Mouse (Mus musculus) common myeloid progenitor, adult 5-6 weeks (primary cell): ENCODE data around the gene Gm13287. TPM values are rescaled to one million over a fixed set of nuclear protein-coding genes. Genes with fewer than 3 reads are reported as not detected.
A peak's percentile ranks its signal among the peaks of the same experiment; 100 is the strongest.
"Not testable (repeated sequence)": the region's sequence is repeated elsewhere in the genome, so short reads cannot be mapped to it uniquely, and the experiment has no call there.

Source experiments
- ATAC-seq: replicated peaks from 2 replicates; pipeline ENCODE4 v1.8.0; 2016; ENCODE audit warnings: low read depth, mild to moderate bottlenecking, moderate TSS enrichment, inconsistent platforms; ENCODE audit not compliant: poor library complexity, severe bottlenecking
- total RNA-seq: library from RNA; stranded (forward); fragments of 200-1000, 187-1606 nt; gene quantifications from 2 replicates; pipeline ENCODE4 v1.2.3, GENCODE M21; 2017

Gm13287 gene
- total RNA-seq, 1 experiment from 2014 or later = not detected

GRCm38 (mm10) chr4:88793936-88794675, 8.9 kb upstream of the Gm13287 start, which contains the start of gene Gm13275:
Gene Gm13275 (plus strand): TSS chr4:88794487.
- ATAC-seq = not testable (repeated sequence)

- ATAC-seq = not testable (repeated sequence)
Observed at GRCm38 (mm10) chr4:88797097-88797496, 6.0 kb upstream of the Gm13287 start, which contains the start of gene Gm13279. Gene Gm13279 (plus strand): TSS chr4:88797397.

DNA sequence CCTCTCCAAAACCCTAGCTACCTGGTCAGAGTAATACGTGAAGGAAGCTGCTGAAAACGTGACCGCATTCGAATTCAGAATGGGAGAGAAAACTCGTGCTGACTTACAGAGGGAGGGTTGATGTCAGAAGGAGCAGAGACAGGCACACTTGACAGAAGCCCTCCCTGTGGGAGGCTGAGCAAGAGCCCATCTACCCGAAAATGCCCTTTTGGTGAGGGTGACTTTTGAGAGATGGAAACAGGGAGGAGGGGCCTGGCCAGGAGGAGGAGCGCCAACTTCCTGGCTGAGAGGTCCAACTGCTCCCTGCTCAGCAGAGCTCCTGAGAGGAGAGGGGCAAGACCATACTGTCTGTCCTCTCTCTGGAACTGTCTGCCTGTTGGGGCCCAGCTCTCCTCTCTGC, 3.7 kb upstream of the Gm13287 start, which contains the start of gene Gm13285:
TSS of gene Gm13285 (plus strand) at position 301 of the 400 bp plus-strand sequence.
- not testable (repeated sequence) for ATAC-seq

DNA sequence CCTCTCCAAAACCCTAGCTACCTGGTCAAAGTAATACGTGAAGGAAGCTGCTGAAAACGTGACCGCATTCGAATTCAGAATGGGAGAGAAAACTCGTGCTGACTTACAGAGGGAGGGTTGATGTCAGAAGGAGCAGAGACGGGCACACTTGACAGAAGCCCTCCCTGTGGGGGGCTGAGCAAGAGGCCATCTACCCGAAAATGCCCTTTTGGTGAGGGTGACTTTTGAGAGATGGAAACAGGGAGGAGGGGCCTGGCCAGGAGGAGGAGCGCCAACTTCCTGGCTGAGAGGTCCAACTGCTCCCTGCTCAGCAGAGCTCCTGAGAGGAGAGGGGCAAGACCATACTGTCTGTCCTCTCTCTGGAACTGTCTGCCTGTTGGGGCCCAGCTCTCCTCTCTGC, 2.2 kb downstream of the Gm13287 start, which contains the start of gene Gm13288:
TSS of gene Gm13288 (plus strand) at position 301 of the 400 bp plus-strand sequence.
- not testable (repeated sequence) for ATAC-seq

- not testable (repeated sequence) for ATAC-seq
Observed at GRCm38 (mm10) chr4:88805761-88806160, 2.7 kb downstream of the Gm13287 start.

DNA sequence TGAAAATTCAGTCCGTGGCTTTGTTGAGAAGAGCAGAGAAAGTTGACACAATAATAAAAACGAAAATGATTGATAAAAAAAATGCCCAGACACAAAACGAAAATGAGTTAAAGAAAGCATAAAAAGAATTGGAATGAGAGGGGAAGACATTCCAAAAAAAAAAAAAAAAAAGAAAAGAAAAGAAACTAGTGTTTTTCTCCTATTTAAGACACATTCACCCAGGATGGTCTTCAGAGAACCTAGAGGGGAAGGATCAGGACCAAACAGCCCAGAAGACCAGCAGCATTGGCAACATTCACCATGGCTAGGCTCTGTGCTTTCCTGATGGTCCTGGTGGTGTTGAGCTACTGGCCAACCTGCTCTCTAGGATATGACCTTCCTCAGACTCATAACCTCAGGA, 12.9 kb downstream of the Gm13287 start, which contains the start of gene Ifna7:
TSS of gene Ifna7 (plus strand) at position 301 of the 400 bp plus-strand sequence.
- no peak for ATAC-seq

DNA sequence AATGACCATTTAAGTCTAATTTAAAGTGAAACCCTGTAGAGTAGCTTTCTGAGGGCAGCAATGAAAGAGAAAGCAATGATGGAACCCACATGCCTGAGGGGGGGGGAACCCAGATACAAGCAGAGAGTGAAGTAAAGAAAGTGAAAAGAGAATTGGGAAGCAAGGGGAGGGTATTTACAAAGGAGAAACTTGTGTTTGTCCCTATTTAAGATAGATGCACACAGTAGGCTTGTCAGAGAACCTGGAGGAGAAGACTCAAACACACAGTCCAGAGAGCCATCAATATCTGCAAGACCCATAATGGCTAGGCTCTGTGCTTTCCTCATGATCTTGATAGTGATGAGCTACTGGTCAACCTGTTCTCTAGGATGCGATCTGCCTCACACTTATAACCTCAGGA, 16.6 kb downstream of the Gm13287 start, which contains the start of gene Ifna11:
TSS of gene Ifna11 (plus strand) at position 301 of the 400 bp plus-strand sequence.
- no peak for ATAC-seq

DNA sequence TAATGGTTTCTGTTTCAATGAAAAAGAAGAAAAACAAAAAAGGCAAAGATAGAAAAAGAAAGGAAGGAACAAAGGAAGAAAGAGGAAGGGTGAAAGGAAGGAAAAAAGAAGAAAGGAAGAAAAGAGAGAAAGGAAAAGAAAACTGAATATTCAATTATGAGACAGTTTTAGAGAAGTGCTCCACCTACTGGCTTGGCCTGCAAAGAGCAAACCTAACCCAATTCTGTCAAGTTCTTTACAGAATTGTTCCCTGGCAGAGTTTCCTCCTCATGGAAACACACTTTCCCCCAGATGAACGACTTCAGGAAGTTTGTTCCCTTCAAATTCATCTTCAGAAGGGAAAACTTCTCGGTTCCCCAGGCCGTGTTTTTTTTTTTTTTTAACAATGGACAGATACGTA, 19.9 kb downstream of the Gm13287 start:
- no peak for ATAC-seq

DNA sequence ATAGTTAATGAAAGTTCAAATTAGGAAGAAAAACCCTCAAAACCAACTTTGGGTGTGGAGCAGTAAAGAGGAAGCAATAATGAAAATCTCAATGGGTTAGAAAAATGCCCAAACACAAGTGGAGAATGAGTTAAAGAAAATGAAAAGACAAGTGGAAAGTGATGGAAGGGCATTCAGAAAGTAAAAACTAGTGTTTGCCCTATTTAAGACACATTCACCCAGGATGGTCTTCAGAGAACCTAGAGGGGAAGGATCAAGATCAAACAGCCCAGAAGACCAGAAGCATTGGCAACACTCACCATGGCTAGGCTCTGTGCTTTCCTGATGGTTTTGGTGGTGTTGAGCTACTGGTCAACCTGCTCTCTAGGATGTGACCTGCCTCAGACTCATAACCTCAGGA, 24.1 kb downstream of the Gm13287 start, which contains the start of gene Ifna6:
TSS of gene Ifna6 (plus strand) at position 301 of the 400 bp plus-strand sequence.
- ATAC-seq = not testable (repeated sequence)

- no peak; the same call in 1 of the 2 replicates for ATAC-seq
Observed at GRCm38 (mm10) chr4:88830523-88830922, 27.5 kb downstream of the Gm13287 start.

GRCm38 (mm10) chr4:88835225-88835624, 32.2 kb downstream of the Gm13287 start, which contains the start of gene Ifna5:
Gene Ifna5 (plus strand): TSS chr4:88835525.
- not testable (repeated sequence) for ATAC-seq

GRCm38 (mm10) chr4:88838828-88839227, 35.8 kb downstream of the Gm13287 start:
- 0 out of 2 replicates have a peak, but pooled peaks have one; percentile 45 for ATAC-seq

DNA sequence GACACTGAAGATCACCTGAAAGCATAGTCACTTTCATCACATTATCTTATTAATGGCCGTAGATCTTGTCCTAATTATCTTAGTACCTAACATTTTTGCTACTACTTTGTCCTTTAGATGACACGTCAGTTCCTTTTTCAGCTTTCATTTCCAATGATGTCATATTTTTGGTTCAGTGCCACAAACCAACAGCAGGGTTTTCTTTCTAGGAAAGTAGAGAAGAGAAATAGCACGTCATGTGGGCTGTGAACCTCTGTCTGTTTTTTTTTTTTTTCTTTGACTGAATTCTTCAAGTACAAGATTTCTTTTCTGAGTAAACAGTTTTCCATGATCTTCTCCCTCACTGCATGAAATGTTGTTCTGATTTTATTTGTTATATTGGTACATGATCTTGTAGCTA, 37.0 kb downstream of the Gm13287 start:
- 0 out of 2 replicates have a peak, but pooled peaks have one; percentile 25 for ATAC-seq

- ATAC-seq = no peak
Observed at GRCm38 (mm10) chr4:88841438-88841911, 38.4 kb downstream of the Gm13287 start, which contains the start of gene Ifna4. Gene Ifna4 (plus strand): TSS chr4:88841861.

DNA sequence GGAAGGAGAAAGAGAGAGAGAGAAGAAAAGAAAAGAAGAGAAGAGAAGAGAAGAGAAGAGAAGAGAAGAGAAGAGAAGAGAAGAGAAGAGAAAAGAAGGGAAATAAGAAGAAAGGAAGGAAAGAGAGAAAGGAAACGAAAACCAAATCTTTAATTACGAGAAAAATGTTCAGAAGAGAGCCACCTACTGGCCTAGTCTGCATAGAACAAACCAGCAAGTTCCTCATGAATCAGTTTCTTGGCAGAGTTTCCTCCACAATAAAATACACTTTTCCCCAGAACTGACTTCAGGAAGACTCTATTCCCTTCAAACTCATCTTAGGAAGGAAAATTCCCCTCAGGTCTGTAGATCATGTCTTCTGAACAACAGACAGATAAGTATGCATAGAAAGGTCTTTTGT, 42.3 kb downstream of the Gm13287 start:
- no peak for ATAC-seq

DNA sequence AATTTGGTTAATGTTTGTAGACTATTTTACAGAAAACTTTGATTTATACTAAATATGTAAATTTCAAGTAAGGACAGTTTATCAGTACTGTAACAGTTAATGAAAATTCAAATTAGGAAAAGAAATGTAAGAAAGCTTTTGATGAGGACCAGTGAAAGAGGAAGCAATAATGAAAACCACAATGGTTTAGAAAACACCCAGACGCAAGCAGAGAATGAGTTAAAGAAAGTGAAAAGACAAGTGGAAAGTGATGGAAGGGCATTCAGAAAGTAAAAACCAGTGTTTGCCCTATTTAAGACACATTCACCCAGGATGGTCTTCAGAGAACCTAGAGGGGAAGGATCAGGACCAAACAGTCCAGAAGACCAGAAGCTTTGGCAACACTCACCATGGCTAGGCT, 46.6 kb downstream of the Gm13287 start, which contains the start of gene Ifna1:
TSS of gene Ifna1 (plus strand) at position 390 of the 400 bp plus-strand sequence.
- peak; percentile 65 for ATAC-seq

DNA sequence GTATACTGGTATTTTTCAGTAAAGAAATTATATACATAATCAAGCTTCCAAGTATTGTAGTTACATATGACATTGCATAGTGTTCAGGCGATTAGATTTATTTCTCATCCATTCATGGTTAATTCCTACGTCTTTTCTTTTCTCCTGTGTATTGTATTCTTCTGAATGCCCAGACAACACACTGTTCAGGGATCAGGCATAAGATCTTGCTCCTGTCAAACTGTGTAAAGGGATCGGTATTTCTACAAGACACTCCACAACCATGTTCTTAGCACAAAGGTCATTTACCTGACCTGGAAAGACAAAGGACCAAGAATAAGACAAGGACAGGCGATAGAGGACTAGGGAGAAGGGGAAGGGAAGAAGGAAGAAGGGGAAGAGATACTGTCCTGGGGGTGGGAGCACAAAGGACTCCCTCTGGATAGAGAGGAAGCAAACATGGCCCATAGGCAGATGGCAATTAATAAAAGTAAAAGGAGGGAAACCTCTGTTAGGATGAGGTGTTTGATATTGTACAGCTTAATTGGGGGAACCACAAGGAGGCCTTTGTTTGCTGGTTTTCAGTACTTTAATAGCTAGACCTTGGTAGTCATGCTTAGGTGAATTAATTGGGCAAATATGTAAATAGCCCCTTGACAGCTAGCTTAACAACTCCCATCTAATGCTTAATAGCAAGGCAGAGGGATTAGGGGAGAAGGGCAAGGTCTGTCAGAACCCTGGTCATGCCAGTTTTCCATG, 48.1 kb downstream of the Gm13287 start:
- ATAC-seq = no peak
